Mouse (Mus musculus) cortical plate, adult 2 months (tissue): ENCODE results near the gene Cers1. TPM values are rescaled to one million over a fixed set of nuclear protein-coding genes. Genes with fewer than 3 reads are reported as not detected.

Experiments
- H3K27ac ChIP-seq: fragments of 200-500 bp; 2 replicates; pipeline ENCODE4 v1.5.1; 2012; ENCODE audit warnings: low read length, control low read depth, inconsistent platforms; ENCODE audit not compliant: insufficient read depth
- H3K4me1 ChIP-seq: fragments of 200-500 bp; 2 replicates; pipeline ENCODE4 v1.6.1; 2011; ENCODE audit warnings: low read length; ENCODE audit not compliant: control insufficient read depth, insufficient read depth
- H3K4me3 ChIP-seq: fragments of 200-500 bp; 2 replicates; pipeline ENCODE4 v1.5.1; 2011; ENCODE audit warnings: mild to moderate bottlenecking, low read length, control low read depth; ENCODE audit not compliant: insufficient read depth
- CTCF ChIP-seq: fragments of 200-500 bp; IDR thresholded peaks from 2 replicates; pipeline ENCODE4 v1.5.1; 2011; ENCODE audit warnings: mild to moderate bottlenecking, control low read depth, low read length; ENCODE audit not compliant: insufficient read depth; ENCODE audit errors: extremely low read depth
- POLR2A ChIP-seq: fragments of 200-500 bp; IDR thresholded peaks from 2 replicates; pipeline ENCODE4 v1.6.1; 2011; ENCODE audit warnings: mild to moderate bottlenecking, low read length, control low read depth; ENCODE audit not compliant: insufficient read depth; ENCODE audit errors: extremely low read depth
- polyA plus RNA-seq: library from polyadenylated mRNA; depleted of rRNA; stranded (reverse); fragments of >200 nt; gene quantifications from 2 replicates; pipeline ENCODE4 v1.2.3, GENCODE M21; 2012

Gene Cers1
- polyA plus RNA-seq, 1 experiment: 84.8 TPM

- Histone ChIP-seq H3K4me1 (peaks cover 6% of the 10 kb centered on the region; the same call in 1 of the 2 replicates), H3K27ac (no peak overlapping the region), H3K4me3 (no peak overlapping the region)
- TF ChIP-seq POLR2A (no peak), CTCF (no peak)
Observed at GRCm38 (mm10) chr8:70347860-70348420, 32.4 kb downstream of the Cers1 start.

DNA sequence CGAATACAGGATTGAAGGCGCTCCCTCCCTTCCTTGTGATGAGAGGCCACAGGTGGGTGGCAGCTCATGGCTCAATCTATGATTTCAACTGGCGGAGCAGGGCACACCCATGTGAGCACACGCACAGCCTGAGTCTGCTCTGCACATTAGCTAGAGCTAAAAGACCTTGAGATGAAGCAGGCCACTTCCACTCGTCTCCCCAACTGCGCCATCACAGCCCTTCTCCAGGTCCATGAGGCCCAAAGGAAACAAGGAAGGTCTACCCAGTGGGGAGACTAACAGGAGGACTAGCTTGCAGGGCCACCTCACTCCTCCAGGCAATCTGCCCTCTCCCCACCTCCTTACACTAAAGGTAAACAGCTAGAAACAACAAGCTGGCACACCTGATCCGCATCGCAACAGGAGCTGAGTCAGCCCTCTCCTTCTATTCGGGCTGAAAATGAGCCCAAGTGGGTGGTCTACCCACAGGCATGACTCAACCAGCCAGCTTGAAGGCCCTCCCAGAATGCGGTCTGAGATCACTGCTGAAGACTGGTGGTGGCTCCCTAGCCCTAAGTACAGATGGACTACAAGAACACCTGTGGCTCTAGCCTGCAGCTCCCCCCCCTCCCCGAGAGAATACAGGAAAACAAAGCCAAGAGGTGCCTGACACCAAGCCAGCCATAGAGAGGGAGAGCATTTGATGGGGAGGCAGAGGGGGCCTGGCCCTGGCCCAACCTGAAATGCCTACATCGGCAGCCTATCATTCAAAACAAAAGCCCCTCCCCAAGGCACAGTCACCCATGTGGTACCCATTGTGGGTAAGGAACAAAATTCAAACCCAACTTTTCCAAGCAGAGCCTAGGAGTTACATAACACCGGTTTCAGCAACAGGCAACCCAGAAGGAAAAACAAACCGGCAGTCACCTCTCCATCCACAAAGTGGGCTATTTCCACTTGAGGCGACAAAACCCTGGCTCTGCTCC lies 35.7 kb downstream of the Cers1 start:
- H3K4me1 ChIP-seq: peaks cover 6% of the 10 kb centered on the region; the same call in 1 of the 2 replicates
- peak overlapping the region; percentile 40 for H3K4me3 ChIP-seq
- no peak overlapping the region for H3K27ac ChIP-seq
- no peak for TF ChIP-seq POLR2A
- no peak for TF ChIP-seq CTCF

DNA sequence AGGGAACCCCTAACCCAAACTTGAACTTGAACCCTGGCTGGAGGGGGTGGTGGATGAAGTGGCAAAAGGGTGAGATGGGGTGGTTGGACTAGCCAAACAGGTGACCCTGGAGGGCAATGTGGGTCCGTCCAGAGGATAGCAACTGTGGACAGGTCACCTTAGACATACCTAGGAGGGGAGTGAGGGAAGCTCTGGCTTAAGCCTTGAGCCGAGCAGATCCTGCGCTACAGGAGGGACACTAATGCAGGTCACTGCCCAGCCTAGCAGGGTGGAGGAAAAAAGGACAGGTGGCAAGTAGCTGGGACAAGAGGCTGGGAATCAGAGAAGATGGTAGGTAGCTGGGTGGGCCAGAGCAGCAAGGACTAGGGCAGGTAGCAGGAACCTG lies 36.4 kb downstream of the Cers1 start:
- no peak overlapping the region for H3K27ac ChIP-seq
- peaks cover 6% of the 10 kb centered on the region; the same call in 1 of the 2 replicates for H3K4me1 ChIP-seq
- no peak for TF ChIP-seq POLR2A
- no peak for TF ChIP-seq CTCF

DNA sequence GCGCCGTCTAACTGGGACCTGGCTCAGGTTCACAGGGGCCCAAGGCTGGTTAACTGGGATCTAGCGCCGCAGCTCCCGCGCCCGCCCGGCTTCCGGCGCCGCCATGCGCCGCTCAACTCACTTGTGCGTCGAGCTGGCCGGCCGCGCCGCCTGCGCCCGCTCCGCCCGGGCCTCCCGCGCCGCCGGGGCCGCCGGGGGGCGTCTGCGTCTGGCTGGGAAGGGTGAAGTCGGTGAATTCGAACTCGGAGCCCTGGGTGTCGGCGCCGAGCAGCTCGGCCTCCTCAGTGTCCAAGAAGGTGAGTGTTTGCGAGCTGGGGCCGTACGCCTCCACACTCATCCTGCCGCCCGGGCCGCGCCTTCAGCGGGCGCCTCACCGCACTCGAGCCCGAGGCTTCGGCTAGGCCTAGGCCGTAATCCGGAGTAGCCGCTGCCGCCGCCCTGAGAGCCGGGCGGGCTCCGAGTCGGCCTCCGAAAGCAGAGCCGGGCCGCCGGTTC lies 37.1 kb downstream of the Cers1 start:
- no peak overlapping the region for H3K27ac ChIP-seq
- H3K4me3 ChIP-seq: peak overlapping the region; percentile 40
- TF ChIP-seq CTCF (no peak), POLR2A (no peak)
- H3K4me1 ChIP-seq: peaks cover 6% of the 10 kb centered on the region; the same call in 1 of the 2 replicates

More for the DNA sequence above, 36.4 kb downstream of the Cers1 start:
- peak overlapping the region; percentile 40 for H3K4me3 ChIP-seq

GRCm38 (mm10) chr8:70353194-70353817 lies 37.7 kb downstream of the Cers1 start, which contains the start of gene Upf1:
Gene Upf1 (minus strand): TSS chr8:70353278.
- peak within 1 kb of the TSS; percentile 26; the same call in 1 of the 2 replicates for H3K27ac ChIP-seq
- H3K4me3 ChIP-seq: peak within 1 kb of the TSS; percentile 40
- peaks cover 6% of the 10 kb centered on the region; the same call in 1 of the 2 replicates for H3K4me1 ChIP-seq
- TF ChIP-seq CTCF (no peak), POLR2A (peak; percentile 97)

- peak overlapping the region; percentile 40; the same call in 1 of the 2 replicates for H3K4me3 ChIP-seq
- TF ChIP-seq POLR2A (0 out of 2 replicates have a peak, but pooled peaks have one; percentile 42), CTCF (no peak)
- H3K27ac ChIP-seq: no peak overlapping the region
- H3K4me1 ChIP-seq: peaks cover 6% of the 10 kb centered on the region; the same call in 1 of the 2 replicates
Observed at GRCm38 (mm10) chr8:70354004-70354403, 38.4 kb downstream of the Cers1 start.

DNA sequence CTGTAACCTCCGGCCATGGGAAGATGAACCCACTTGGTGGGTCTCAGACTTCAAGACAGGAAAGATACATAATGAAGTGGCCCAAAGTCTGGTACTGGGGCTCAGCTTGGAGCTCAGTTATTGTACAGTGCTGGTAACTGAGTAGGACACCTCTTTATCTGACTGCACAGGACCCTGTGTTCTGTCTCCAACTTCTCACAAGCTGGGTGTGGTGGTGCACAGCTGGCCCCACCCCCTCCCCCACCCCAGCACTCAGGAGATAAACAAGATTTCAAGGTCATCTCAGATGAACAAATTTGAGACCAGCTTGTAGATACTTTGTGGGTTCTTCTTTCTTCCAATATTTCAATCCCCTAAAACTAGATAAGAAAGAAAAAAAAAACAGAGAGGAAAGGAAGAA lies 40.5 kb downstream of the Cers1 start:
- TF ChIP-seq POLR2A (no peak), CTCF (no peak)
- H3K27ac ChIP-seq: no peak overlapping the region
- H3K4me3 ChIP-seq: no peak overlapping the region
- H3K4me1 ChIP-seq: peaks cover 3% of the 10 kb centered on the region; the same call in 1 of the 2 replicates

- no peak for TF ChIP-seq CTCF
- no peak for TF ChIP-seq POLR2A
- Histone ChIP-seq H3K27ac (no peak overlapping the region), H3K4me3 (no peak overlapping the region), H3K4me1 (no peaks in the 10 kb centered on the region)
Observed at GRCm38 (mm10) chr8:70359411-70359810, 43.8 kb downstream of the Cers1 start.

- Histone ChIP-seq H3K27ac (no peak overlapping the region), H3K4me3 (no peak overlapping the region), H3K4me1 (no peaks in the 10 kb centered on the region)
- TF ChIP-seq CTCF (no peak; the same call in 1 of the 2 replicates), POLR2A (no peak)
Observed at GRCm38 (mm10) chr8:70360769-70361168, 45.2 kb downstream of the Cers1 start.
